Mouse (Mus musculus) midbrain, embryonic 10.5 days (tissue): ENCODE data around the gene Cckbr. TPM values are rescaled to one million over a fixed set of nuclear protein-coding genes. Genes with fewer than 3 reads are reported as not detected.
"Not testable (repeated sequence)": the region's sequence is repeated elsewhere in the genome, so short reads cannot be mapped to it uniquely, and the experiment has no call there.

Source experiments
- DNase-seq: peaks from one replicate; pipeline ENCODE4 v3.0.0-alpha.2; 2017; ENCODE audit warnings: low spot score
- H3K27ac ChIP-seq: fragments of 300-500 bp; sonication (generic); replicated peaks from 2 replicates; pipeline ENCODE4 v1.5.1; 2016; ENCODE audit warnings: mild to moderate bottlenecking
- H3K27me3 ChIP-seq: fragments of 300-500 bp; sonication (generic); 2 replicates; pipeline ENCODE4 v1.6.1; 2016; ENCODE audit warnings: low read depth, mild to moderate bottlenecking; ENCODE audit not compliant: poor library complexity, severe bottlenecking
- H3K36me3 ChIP-seq: fragments of 300-500 bp; sonication (generic); 2 replicates; pipeline ENCODE4 v1.6.1; 2016; ENCODE audit warnings: mild to moderate bottlenecking, moderate library complexity
- H3K4me1 ChIP-seq: fragments of 300-500 bp; sonication (generic); 2 replicates; pipeline ENCODE4 v1.6.1; 2016
- H3K4me3 ChIP-seq: fragments of 300-500 bp; sonication (generic); 2 replicates; pipeline ENCODE4 v1.5.1; 2016; ENCODE audit warnings: mild to moderate bottlenecking, moderate library complexity
- H3K9me3 ChIP-seq: fragments of 300-500 bp; sonication (generic); replicated peaks from 2 replicates; pipeline ENCODE4 v1.6.1; 2016; ENCODE audit warnings: mild to moderate bottlenecking
- WGBS: fragments of 180-500 bp; shearing (Covaris S2); methylation state at CpG from one replicate; pipeline ENCODE4 v1.1.7; 2016; 5-methylcytosine and 5-hydroxymethylcytosine counted together
- polyA plus RNA-seq: library from polyadenylated mRNA; unstranded; fragments of >200 nt; fragmentation: Nextera tagmentation; extraction: Ambion mirVana; gene quantifications from 2 replicates; pipeline ENCODE4 v1.2.1, GENCODE M21; 2016

Cckbr gene
- polyA plus RNA-seq, 1 experiment from 2014 or later, result 0.27 TPM

DNA sequence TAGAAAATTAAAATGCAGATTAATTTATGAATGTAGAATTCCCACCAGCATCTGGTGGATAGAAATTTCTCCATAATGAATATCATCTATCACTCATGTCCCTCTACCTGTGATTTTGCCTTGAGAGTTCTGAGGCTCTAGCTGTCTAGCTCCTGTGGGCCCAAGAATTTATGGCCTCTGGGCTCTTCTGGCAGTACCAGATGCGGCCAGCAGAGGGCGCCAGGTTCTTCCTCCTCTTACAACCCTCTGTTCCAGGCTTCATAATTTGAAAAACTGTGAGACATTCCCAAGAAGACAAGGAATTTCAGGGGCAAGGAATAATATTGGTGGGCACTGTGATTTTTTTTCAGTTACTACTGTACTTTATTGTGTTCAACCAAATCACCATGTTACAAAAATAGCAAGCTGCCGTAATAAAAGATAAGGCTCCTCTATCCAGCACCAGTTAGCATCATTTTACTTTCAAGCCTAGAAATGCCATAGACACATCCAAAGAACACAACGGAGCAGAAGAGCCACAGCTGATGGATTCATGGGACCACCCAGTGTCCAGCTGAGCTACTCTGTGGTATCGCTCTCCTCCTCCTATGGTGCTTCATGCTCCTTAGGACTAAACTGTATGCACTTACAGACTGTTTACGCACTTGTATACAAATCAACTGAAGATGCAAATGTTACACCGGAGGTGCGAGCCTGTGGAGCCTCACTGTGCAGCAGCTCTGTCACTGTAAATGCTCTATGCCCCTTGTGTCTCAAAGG is 13.5 kb upstream of the Cckbr start:
- peak; percentile 70 for DNase-seq
- not testable (repeated sequence) for H3K4me3 ChIP-seq, H3K36me3 ChIP-seq, H3K4me1 ChIP-seq, H3K27ac ChIP-seq, H3K27me3 ChIP-seq, H3K9me3 ChIP-seq
- WGBS, result 64% methylated on average over 8 of the region's 8 CpGs

DNA sequence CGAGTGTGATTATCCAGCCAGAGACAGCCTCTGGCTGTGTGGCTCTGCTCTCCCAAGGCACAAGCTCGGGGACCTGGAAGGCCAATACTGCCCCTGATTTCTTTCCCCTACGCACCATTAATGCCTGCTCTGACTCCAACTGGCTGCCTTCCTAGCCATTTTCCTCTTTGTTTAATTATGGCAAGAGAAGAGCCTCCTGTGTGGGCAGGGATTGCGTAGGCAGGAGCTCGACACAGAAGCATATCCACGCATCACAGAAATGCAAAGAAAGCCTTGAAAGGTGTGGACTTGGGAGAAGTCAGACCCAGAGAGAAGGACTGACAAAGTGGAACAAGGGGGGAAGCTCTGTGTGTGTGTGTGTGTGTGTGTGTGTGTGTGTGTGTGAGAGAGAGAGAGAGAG is 11.1 kb upstream of the Cckbr start:
- no peak overlapping the region for H3K4me3 ChIP-seq
- WGBS, result 68% methylated on average over 6 of the region's 6 CpGs
- no peaks in the 10 kb centered on the region for H3K36me3 ChIP-seq
- DNase-seq, result no peak
- H3K27ac ChIP-seq, result no peak overlapping the region
- no peaks in the 10 kb centered on the region; the same call in 1 of the 2 replicates for H3K27me3 ChIP-seq
- H3K4me1 ChIP-seq, result 0 out of 2 replicates have a peak, but pooled peaks cover 2% of the 10 kb centered on the region
- H3K9me3 ChIP-seq, result no peaks in the 10 kb centered on the region

DNA sequence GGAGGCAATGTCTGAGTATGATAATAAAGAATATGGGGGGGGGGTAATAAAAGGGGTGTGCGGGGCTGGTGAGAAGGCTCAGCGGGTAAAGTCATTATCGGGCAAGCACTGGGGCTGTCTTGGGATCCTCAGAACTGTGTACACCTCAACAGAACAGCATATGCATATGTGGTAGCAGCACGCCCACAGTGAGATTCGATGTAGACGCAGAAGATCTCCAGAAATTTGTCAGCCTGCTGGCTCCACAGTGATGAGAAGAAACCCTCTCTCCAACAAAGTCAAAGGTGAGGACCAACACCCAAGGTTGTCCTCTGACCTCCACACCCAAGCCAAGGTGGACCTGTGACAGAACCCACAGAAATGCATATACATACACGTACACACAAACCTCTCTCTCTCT is 9.0 kb upstream of the Cckbr start:
- no peaks in the 10 kb centered on the region for H3K9me3 ChIP-seq
- no peak for DNase-seq
- WGBS, result 93% methylated on average over 7 of the region's 7 CpGs

GRCm38 (mm10) chr7:105418106-105418505 is 7.4 kb upstream of the Cckbr start:
- H3K36me3 ChIP-seq, result no peaks in the 10 kb centered on the region
- H3K4me3 ChIP-seq, result no peak overlapping the region
- H3K27ac ChIP-seq, result no peak overlapping the region
- no peak for DNase-seq
- H3K27me3 ChIP-seq, result no peaks in the 10 kb centered on the region; the same call in 1 of the 2 replicates
- H3K4me1 ChIP-seq, result 0 out of 2 replicates have a peak, but pooled peaks cover 2% of the 10 kb centered on the region
- 87% methylated on average over 5 of the region's 5 CpGs for WGBS
- H3K9me3 ChIP-seq, result no peaks in the 10 kb centered on the region

More for the DNA sequence above, 9.0 kb upstream of the Cckbr start:
- Histone ChIP-seq H3K4me3 (no peak overlapping the region), H3K27ac (no peak overlapping the region), H3K27me3 (no peaks in the 10 kb centered on the region; the same call in 1 of the 2 replicates), H3K4me1 (0 out of 2 replicates have a peak, but pooled peaks cover 2% of the 10 kb centered on the region), H3K36me3 (no peaks in the 10 kb centered on the region)

DNA sequence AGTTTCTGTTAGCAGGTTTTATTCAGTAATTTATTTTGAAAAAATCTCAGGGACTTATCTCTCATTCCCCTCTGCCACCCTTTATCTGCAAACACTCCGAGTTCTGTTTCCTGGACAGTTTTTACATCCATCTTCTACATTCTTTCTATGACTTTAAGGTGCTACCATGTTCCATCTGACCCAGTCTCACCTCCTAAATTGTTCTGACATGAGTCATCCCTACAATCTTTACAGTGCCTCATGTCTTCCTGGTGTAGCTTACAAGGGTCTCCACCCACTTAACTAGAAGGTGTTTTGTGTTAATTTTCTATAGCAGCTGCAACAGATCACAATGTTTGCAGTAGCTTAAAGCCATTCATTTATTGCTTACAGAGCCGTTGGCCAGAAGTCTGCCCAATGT is 4.6 kb upstream of the Cckbr start:
- 76% methylated on average over 2 of the region's 2 CpGs for WGBS

GRCm38 (mm10) chr7:105424368-105424767 is 1.2 kb upstream of the Cckbr start:
- Histone ChIP-seq H3K27ac (no peak overlapping the region), H3K4me3 (no peak overlapping the region), H3K27me3 (peaks cover 53% of the 10 kb centered on the region), H3K9me3 (no peaks in the 10 kb centered on the region), H3K36me3 (no peaks in the 10 kb centered on the region), H3K4me1 (peaks cover 13% of the 10 kb centered on the region)
- 32% methylated on average over 5 of the region's 5 CpGs for WGBS
- DNase-seq, result no peak

More for the DNA sequence above, 4.6 kb upstream of the Cckbr start:
- Histone ChIP-seq H3K4me3 (no peak overlapping the region), H3K27me3 (peaks cover 28% of the 10 kb centered on the region), H3K9me3 (no peaks in the 10 kb centered on the region), H3K4me1 (peaks cover 10% of the 10 kb centered on the region), H3K36me3 (no peaks in the 10 kb centered on the region), H3K27ac (no peak overlapping the region)
- DNase-seq, result no peak

DNA sequence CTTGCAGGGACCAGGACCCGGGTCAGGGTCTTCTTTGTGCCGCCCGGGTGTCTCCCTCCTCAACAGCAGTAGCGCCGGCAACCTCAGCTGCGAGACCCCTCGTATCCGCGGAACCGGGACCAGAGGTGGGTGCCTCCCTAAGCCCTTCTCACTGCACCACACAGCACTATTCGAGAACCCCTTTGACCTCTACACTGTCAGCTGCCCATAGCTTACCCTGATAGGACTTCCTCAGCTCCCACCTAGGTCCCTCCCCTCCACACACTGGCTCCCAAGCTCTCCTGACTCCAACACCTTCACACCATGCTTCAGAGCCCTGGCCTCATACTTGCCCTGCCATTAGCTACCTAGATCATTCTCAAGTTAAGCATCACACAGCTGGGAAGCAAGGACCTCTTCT is 520 bp downstream of the Cckbr start:
- H3K27ac ChIP-seq, result peak overlapping the region; percentile 63; the same call in 1 of the 2 replicates
- no peak for DNase-seq
- 1% methylated on average over 11 of the region's 11 CpGs for WGBS
- H3K36me3 ChIP-seq, result no peaks in the 10 kb centered on the region
- peaks cover 13% of the 10 kb centered on the region for H3K4me1 ChIP-seq
- H3K9me3 ChIP-seq, result no peaks in the 10 kb centered on the region
- H3K27me3 ChIP-seq, result peaks cover 53% of the 10 kb centered on the region
- peak overlapping the region; percentile 64 for H3K4me3 ChIP-seq

DNA sequence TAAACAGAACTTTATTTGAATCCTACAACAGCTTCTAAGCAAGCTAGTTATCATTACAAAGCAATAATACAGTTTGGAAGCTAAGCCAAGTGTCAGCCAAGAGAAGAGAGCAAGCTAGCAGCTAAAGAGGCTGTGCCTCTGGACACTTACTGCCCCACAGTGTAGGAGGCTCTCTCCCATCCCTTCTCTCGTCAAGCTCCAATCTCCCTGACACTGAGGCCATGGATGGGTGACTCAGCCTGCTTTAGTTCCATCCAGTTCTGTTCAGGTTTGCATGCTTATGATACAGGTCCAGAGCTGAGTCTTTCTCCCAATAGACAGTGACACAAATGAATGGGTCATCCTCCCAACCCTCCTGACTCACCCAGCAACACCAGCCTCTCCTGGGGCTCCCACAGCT is 6.5 kb downstream of the Cckbr start:
- Histone ChIP-seq H3K27me3 (peaks cover 13% of the 10 kb centered on the region), H3K36me3 (no peaks in the 10 kb centered on the region), H3K27ac (no peak overlapping the region), H3K4me3 (no peak overlapping the region), H3K9me3 (no peaks in the 10 kb centered on the region), H3K4me1 (no peaks in the 10 kb centered on the region)
- 54% methylated on average over 1 of the region's 1 CpGs for WGBS
- no peak for DNase-seq

- no peaks in the 10 kb centered on the region; the same call in 1 of the 2 replicates for H3K27me3 ChIP-seq
- H3K27ac ChIP-seq, result no peak overlapping the region
- 85% methylated on average over 17 of the region's 17 CpGs for WGBS
- no peaks in the 10 kb centered on the region for H3K36me3 ChIP-seq
- H3K9me3 ChIP-seq, result no peaks in the 10 kb centered on the region
- DNase-seq, result no peak
- no peak overlapping the region for H3K4me3 ChIP-seq
- H3K4me1 ChIP-seq, result no peaks in the 10 kb centered on the region
Observed at GRCm38 (mm10) chr7:105433859-105434258, 8.3 kb downstream of the Cckbr start.

GRCm38 (mm10) chr7:105434798-105435197 is 9.3 kb downstream of the Cckbr start:
- Histone ChIP-seq H3K36me3 (no peaks in the 10 kb centered on the region), H3K9me3 (no peaks in the 10 kb centered on the region), H3K4me1 (no peaks in the 10 kb centered on the region), H3K27ac (no peak overlapping the region), H3K4me3 (no peak overlapping the region), H3K27me3 (no peaks in the 10 kb centered on the region; the same call in 1 of the 2 replicates)
- 85% methylated on average over 22 of the region's 22 CpGs for WGBS
- no peak for DNase-seq

DNA sequence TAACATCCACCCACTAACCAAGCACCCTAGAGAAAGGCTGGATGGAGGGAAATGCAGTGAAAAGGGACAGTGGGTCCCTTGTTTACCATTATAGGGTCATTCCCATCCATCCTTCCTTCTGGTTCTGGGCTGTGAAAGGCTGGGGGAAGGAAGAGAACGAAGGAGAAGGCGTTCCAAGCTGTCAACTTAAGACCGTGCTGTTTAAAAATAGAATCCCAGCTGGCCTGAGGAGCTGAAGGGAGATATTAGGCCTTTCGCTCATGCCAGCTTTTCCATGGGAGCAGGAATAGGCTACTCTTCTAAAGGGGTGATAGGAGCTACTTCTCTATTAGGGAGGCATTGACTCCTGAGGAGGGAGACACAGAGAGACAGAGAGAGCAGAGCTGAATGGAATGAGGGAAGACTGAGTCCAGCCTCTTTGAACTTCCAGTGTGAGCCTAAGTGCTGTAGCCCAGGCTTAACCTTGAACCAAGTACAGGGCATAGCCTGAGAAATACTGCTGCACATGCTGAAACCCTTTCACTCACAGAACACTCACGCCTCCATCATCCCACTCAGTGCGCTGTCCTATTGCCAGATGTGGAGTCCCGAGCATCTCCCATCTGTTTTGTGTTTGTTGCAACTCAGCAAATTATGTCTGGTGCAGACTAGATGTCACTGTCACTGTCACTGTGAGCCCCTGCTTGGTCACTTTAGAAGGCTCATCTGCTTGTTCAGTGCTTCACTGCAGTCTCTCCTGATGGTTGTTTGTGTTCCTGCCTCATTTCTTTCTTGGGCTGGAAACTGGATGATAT is 12.6 kb downstream of the Cckbr start:
- 91% methylated on average over 7 of the region's 7 CpGs for WGBS
- no peak for DNase-seq
- Histone ChIP-seq H3K27ac (no peak overlapping the region), H3K27me3 (no peaks in the 10 kb centered on the region), H3K4me3 (no peak overlapping the region), H3K36me3 (no peaks in the 10 kb centered on the region), H3K9me3 (no peaks in the 10 kb centered on the region), H3K4me1 (no peaks in the 10 kb centered on the region)

GRCm38 (mm10) chr7:105441426-105441825 is 15.9 kb downstream of the Cckbr start:
- no peak for DNase-seq

DNA sequence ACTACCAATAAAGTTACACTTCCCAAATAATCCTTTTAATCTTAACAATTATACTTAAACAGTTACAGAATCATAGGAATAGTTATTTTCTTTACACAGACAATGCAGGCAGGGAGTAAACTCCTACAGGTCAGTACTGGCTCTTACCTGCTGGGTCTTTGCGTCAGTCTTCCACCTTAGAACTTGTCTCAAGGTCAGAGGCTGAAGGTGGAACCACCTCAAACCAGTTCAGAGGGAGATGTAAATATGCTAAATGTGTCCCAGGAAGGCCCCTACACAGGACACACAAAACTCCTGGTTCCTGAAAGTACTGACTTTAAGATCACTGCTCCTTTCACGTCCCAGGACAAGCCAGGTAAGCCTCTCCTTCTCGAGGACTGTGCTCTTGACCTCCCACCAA is 19.5 kb downstream of the Cckbr start:
- no peak for DNase-seq
- Histone ChIP-seq H3K27ac (no peak overlapping the region), H3K9me3 (no peaks in the 10 kb centered on the region), H3K4me3 (no peak overlapping the region), H3K27me3 (no peaks in the 10 kb centered on the region), H3K36me3 (no peaks in the 10 kb centered on the region), H3K4me1 (no peaks in the 10 kb centered on the region)
- WGBS, result 86% methylated on average over 3 of the region's 3 CpGs

More at GRCm38 (mm10) chr7:105441426-105441825, 15.9 kb downstream of the Cckbr start:
- Histone ChIP-seq H3K27me3 (no peaks in the 10 kb centered on the region), H3K4me3 (no peak overlapping the region), H3K36me3 (no peaks in the 10 kb centered on the region), H3K27ac (no peak overlapping the region), H3K4me1 (no peaks in the 10 kb centered on the region), H3K9me3 (no peaks in the 10 kb centered on the region)
- 73% methylated on average over 4 of the region's 4 CpGs for WGBS
